Mouse (Mus musculus) splenic B cell, adult 2 months (primary cell): Measurements from ENCODE around the gene Slc26a10.

Experiments
- DNase-seq: peaks from one replicate; pipeline ENCODE4 v3.0.0-alpha.2; 2011; ENCODE audit warnings: low read depth, low spot score
- H3K27me3 ChIP-seq: 2 replicates; pipeline ENCODE4 v1.6.1; 2012; ENCODE audit warnings: mild to moderate bottlenecking, low read length, moderate library complexity, mixed read lengths; ENCODE audit not compliant: control insufficient read depth, poor library complexity, insufficient read depth, severe bottlenecking
- H3K36me3 ChIP-seq: 2 replicates; pipeline ENCODE4 v1.6.1; 2012; ENCODE audit warnings: mild to moderate bottlenecking, low read length, moderate library complexity, mixed read lengths; ENCODE audit not compliant: control insufficient read depth, poor library complexity, insufficient read depth, severe bottlenecking

The Slc26a10 gene

DNA sequence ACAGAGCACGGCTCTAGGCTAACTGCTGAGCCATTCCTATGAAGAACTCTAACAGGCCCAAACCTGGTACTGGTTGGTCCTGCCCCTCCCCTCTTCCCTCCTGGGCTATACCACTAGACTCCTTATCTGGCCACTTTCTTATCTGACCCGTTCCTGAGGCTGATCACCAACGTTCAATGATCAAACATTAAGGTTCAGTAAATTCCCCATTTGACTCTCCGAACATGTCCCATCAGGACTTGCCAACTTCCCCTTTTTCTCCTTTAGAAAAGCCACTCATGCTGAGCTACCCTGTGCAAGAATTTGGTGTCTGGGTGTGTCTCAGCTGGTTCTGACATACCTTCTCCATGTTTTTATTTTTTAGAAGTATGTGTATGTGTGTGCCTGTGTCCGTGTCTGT lies 53.9 kb downstream of the Slc26a10 start:
- DNase-seq = peak; percentile 36
- Histone ChIP-seq H3K36me3 (no peaks in the 10 kb centered on the region), H3K27me3 (no peaks in the 10 kb centered on the region)

DNA sequence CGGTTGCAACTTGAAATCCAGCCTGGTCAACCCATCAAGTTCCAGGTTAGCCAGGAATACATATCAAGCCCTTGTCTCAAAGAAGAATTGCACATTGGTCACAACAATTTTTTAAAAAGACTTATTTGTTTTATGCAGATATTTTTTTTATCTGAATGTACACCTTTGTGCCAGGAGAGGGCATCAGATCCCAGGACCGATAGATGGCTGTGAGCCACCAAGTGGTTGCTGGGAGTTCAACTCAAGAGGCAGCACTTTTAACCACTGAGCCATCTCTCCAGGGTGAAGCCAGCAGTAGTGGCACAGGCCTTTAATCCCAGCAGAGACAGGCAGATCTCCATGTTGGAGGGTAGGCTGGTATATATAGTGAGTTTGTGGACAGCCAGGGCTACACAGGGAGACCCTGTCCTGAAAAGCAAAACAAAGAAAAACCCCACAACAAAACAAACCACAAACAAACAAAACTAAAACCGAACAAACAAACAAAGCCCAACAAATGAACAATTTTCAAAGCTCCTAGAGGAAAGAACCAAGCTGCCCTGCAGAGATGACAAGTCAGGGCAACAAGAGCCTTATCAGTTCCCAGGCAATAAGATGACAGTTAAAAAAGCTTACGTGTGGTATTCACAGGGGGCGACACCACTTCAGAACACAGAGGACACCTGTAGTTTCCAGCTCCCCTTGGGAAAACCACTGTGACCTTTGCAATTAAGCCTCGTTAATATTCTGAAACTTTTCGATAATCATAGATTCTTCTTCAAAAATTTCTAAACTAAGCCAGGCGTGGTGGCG lies 55.0 kb downstream of the Slc26a10 start:
- peak; percentile 86 for DNase-seq
- Histone ChIP-seq H3K36me3 (no peaks in the 10 kb centered on the region), H3K27me3 (no peaks in the 10 kb centered on the region)

DNA sequence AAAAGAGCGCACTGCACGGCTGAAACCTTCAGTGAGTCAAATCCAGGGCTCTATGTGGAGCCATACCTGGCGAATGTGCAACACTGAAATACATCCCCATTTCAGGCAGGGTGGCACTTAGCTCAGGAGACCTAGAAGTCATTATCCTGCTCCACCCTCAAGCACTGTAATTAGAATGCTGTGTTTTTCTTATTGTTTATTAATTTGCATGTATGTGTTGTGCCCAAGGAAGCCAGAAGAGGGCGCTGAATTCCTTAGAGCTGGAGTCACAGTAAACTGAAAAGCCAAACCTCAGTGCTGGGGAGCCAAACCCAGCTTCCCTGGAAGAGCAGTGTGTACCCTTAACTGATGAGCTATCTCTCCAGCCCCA lies 57.0 kb downstream of the Slc26a10 start:
- Histone ChIP-seq H3K27me3 (no peaks in the 10 kb centered on the region), H3K36me3 (peaks cover 2% of the 10 kb centered on the region; the same call in 1 of the 2 replicates)
- DNase-seq = peak; percentile 84

DNA sequence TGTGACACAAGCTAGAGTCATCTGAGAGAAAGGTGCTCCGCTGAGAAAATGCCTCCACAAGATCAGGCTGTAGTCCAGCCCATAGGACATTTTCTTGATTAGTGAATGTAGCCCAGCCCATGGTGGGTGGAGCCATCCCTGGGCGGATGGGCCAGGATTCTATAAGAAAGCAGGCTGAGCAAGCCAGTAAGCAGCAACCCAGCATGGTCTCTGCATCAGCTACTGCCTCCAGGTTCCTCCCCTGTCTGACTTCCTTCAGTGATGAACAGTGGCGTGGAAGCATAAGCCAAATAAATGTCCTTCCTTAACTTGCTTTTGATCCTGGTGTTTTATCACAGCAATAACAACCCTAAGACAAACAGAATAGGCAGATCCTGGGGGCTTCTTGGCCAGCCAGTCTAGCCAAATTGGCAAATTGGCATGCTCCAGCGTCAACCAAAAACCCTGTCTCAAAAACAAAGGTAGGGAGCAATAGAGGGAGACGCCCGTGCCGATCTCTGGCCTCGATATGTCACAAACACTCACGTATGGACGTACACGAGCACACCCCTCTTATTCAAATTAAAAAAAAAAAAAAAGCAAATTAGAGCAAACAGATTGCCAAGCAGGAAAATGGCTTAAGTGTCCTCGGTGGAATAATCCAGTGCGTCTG lies 57.5 kb downstream of the Slc26a10 start:
- no peaks in the 10 kb centered on the region for H3K27me3 ChIP-seq
- DNase-seq = no peak

DNA sequence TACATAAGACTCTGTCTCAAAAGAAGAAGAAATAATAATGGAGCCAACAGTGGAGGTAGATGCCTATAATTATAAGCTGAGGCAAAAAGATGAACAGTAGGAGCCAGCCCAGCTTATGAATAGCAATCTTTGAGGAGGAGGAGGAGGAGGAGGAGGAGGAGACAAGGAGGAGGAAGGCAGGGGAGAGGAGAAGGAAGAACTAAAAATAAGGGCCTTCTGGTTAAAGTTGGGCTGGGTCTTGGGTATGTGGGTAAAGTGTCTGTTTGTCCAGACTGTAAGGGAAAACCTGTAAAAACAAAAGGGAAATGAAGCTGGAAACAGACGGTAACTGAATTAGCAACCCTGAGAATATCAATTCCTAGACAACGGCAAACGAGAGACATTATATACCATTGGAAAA lies 58.4 kb downstream of the Slc26a10 start:
- Histone ChIP-seq H3K36me3 (peaks cover 2% of the 10 kb centered on the region; the same call in 1 of the 2 replicates), H3K27me3 (no peaks in the 10 kb centered on the region)
- DNase-seq = no peak

More for the DNA sequence above, 57.5 kb downstream of the Slc26a10 start:
- H3K36me3 ChIP-seq = peaks cover 2% of the 10 kb centered on the region; the same call in 1 of the 2 replicates
